Mouse (Mus musculus): ENCODE results near the gene Pik3c2g. TPM values are rescaled to one million over a fixed set of nuclear protein-coding genes. Genes with fewer than 3 reads are reported as not detected.

The Pik3c2g gene
- total RNA-seq, 2 experiments from 2014 or later, result 0.20 to 0.21 TPM

DNA sequence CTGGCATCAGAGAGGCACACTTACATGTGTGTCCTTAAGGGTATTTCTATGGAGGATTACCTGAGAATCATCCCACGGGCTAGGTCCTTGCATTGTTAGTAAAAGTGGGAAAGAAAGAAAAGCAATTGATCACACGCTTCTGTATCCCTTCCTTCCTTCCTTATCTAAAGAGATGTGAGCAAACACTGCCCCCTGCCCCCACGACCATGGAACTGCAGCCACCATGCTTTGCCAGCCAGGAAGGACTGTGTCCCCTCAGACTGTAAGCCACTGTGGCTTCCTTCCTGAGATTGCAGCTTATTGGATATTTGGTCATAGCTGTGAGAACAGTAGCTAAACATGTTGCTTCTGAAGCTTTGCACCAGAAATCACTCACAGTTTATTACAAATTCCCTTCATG lies 418.2 kb downstream of the Pik3c2g start:
- DNase-seq (ENCODE audit: extremely low spot score in 1 of 2, low spot score in 1 of 2), result no peak

Other genes with a start within 250 kb of the Pik3c2g start
- not detected for gene Rergl, start 85.2 kb upstream of the Pik3c2g start, total RNA-seq (2021)

Measured in layer of hippocampus, postnatal 25 days (tissue).